ENCODE assay signal across 8 mouse cellular contexts in genomic region chr17:44776738-44777270, GRCm38 (mm10). TPM values are rescaled to one million over a fixed set of nuclear protein-coding genes. Genes with fewer than 3 reads are reported as not detected.
DNase-seq lines count a peak whose midpoint lies in the region; ATAC-seq and TF ChIP-seq lines count a peak whose summit lies in the region.

Gene Supt3 (plus strand): TSS chr17:44777152.

- peaks cover 4% of the 10 kb centered on the region; the same call in 1 of the 2 replicates for H3K4me1 ChIP-seq in forebrain, embryonic 14.5 days (ENCODE audit: control insufficient read depth, insufficient read depth, low read length)
- H3K4me1 ChIP-seq in lung, adult 2 months (ENCODE audit: control insufficient read depth, insufficient read depth, low read length), result peaks cover 2% of the 10 kb centered on the region; the same call in 1 of the 2 replicates

- peak; percentile 98 for ATAC-seq in forebrain, embryonic 14.5 days
- ATAC-seq in neutrophil, adult 5-6 weeks (ENCODE audit: extremely low read depth, insufficient number of reproducible peaks, low FRiP score, poor library complexity, severe bottlenecking), result peak; percentile 82

- intact Hi-C loops in heart, postnatal 25 days (cut with DNase I), result loop anchor here (2.0 kb wide), 1 partner anchor 42 kb away; no protein-coding TSS in a partner anchor

- peak; percentile 68; the same call in 1 of the 2 replicates for TF ChIP-seq POLR2A in lung, adult 2 months (IDR thresholded peaks at IDR 0.05; ENCODE audit: borderline replicate concordance, extremely low read depth, low read depth, low read length)

- peak within 1 kb of the TSS; percentile 88 for H3K27ac ChIP-seq in forebrain, embryonic 14.5 days (ENCODE audit: low read depth, low read length)

- H3K27me3 ChIP-seq in forebrain, embryonic 14.5 days (replicated peaks; ENCODE audit: control insufficient read depth, insufficient read depth, low read length), result no peaks in the 10 kb centered on the region

- peak within 1 kb of the TSS; percentile 64 for H3K4me2 ChIP-seq in forebrain, embryonic 14.5 days (ENCODE audit: low read length)

- DNase-seq in ES-CJ7 (ENCODE audit: low read depth, low spot score), result peak; percentile 94
- DNase-seq in cerebellum, adult 11 months, result peak; percentile 96
- DNase-seq in forebrain, embryonic 14.5 days (ENCODE audit: low spot score), result peak; percentile 97
- peak; percentile 90 for DNase-seq in heart, postnatal 25 days (ENCODE audit: low spot score)
- DNase-seq in layer of hippocampus, adult 18-20 months (ENCODE audit: low spot score in 2 of 2), result peak; percentile 95 to 98
- DNase-seq in lung, adult 2 months, result peak; percentile 97
- DNase-seq in thymus, adult 18-20 months, result peak; percentile 89 to 91

- under 1% methylated on average over 38 of the region's 40 CpGs for WGBS in forebrain, embryonic 14.5 days
- under 1% methylated on average over 40 of the region's 40 CpGs for WGBS in lung, adult 2 months

- H3K4me3 ChIP-seq in forebrain, embryonic 14.5 days (ENCODE audit: low read depth, low read length), result peak within 1 kb of the TSS; percentile 80
- peak within 1 kb of the TSS; percentile 93 for H3K4me3 ChIP-seq in lung, adult 2 months (replicated peaks; ENCODE audit: extremely low read depth, low read depth, low read length)

- no peaks in the 10 kb centered on the region for H3K36me3 ChIP-seq in forebrain, embryonic 14.5 days (ENCODE audit: control insufficient read depth, insufficient read depth, low read length)

- no peak for TF ChIP-seq CTCF in lung, adult 2 months (IDR thresholded peaks at IDR 0.05; ENCODE audit: insufficient read depth, low read length)

- H3K9me3 ChIP-seq in forebrain, embryonic 14.5 days (replicated peaks; ENCODE audit: control insufficient read depth, low read length), result no peaks in the 10 kb centered on the region

- H3K9ac ChIP-seq in forebrain, embryonic 14.5 days (ENCODE audit: low read length), result peak within 1 kb of the TSS; percentile 97

RNA-seq across cellular contexts. Expression of gene Supt3, which starts in this region (rescaled TPM):
- 19.0 and 21.3 TPM in 2 replicates for polyA plus RNA-seq in forebrain, embryonic 14.5 days (2014; fragmentation: Nextera tagmentation; extraction: Ambion mirVana)
- total RNA-seq in heart, postnatal 25 days (2021), result 10 to 100 TPM; 11.0 to 12.0 TPM
- 10 to 100 TPM; 16.3 TPM for total RNA-seq in layer of hippocampus, adult 18-20 months (2021)
- 1.9 and 2.9 TPM in 2 replicates for polyA plus RNA-seq in lung, adult 2 months (2012; rRNA removed)
- total RNA-seq in neutrophil, adult 5-6 weeks (2017), result 5.8 and 6.6 TPM in 2 replicates

Comparison
In these comparisons a context has a peak if more than half of its experiments do, and no peak if none do; other contexts are left out.
1. Peak in every context shown above with its lines: DNase-seq, ATAC-seq, H3K4me3 ChIP-seq and H3K27ac ChIP-seq.